ENCODE assay signal across 16 mouse cellular contexts in genomic region chr19:27511340-27511739, GRCm38 (mm10).
DNase-seq lines count a peak whose midpoint lies in the region; ATAC-seq and TF ChIP-seq lines count a peak whose summit lies in the region.
"Had no signal": no experiment of that assay in that cellular context is flagged by ENCODE, and none has a peak within 500 bp of the region (broad histone marks: within the 10 kb centered on the region; RNA-seq: fewer than 3 reads in every experiment).

No protein-coding gene starts in this region.

- ATAC-seq in liver, embryonic 12.5 days: no peak
- ATAC-seq in stomach, embryonic 16.5 days (ENCODE audit: insufficient read depth, low FRiP score): 0 out of 2 replicates have a peak, but pooled peaks have one; percentile 50
- ATAC-seq: CD4-positive, CD25-positive, alpha-beta regulatory T cell, adult 4 months; lung, postnatal 0 days had no signal

- WGBS in liver, adult 2 months: 16% methylated on average over 6 of the region's 6 CpGs
- 50% methylated on average over 6 of the region's 6 CpGs for WGBS in liver, embryonic 12.5 days (ENCODE audit: insufficient replicate concordance)
- 8% methylated on average over 6 of the region's 6 CpGs for WGBS in stomach, embryonic 16.5 days

- H3K4me3 ChIP-seq in liver, adult 2 months (ENCODE audit: insufficient read depth, low read depth, low read length): no peak overlapping the region
- H3K4me3 ChIP-seq in liver, embryonic 12.5 days: no peak overlapping the region
- no peak overlapping the region for H3K4me3 ChIP-seq in stomach, embryonic 16.5 days (replicated peaks; ENCODE audit: low read length)
- H3K4me3 ChIP-seq: kidney, embryonic 15.5 days; midbrain, embryonic 12.5 days; neural tube, embryonic 12.5 days had no signal

- no peaks in the 10 kb centered on the region for H3K36me3 ChIP-seq in liver, adult 2 months (ENCODE audit: control insufficient read depth, insufficient read depth, low read length)
- no peaks in the 10 kb centered on the region for H3K36me3 ChIP-seq in liver, embryonic 12.5 days
- H3K36me3 ChIP-seq in stomach, embryonic 16.5 days (ENCODE audit: control insufficient read depth, insufficient read depth, low read length): no peaks in the 10 kb centered on the region
- H3K36me3 ChIP-seq: kidney, embryonic 15.5 days; midbrain, embryonic 12.5 days; neural tube, embryonic 12.5 days had no signal

- no peak for TF ChIP-seq CTCF in liver, adult 2 months (IDR thresholded peaks at IDR 0.05; ENCODE audit: low read depth, low read length)

- no peaks in the 10 kb centered on the region for H3K79me2 ChIP-seq in liver, adult 2 months (ENCODE audit: control insufficient read depth, insufficient read depth, low read length)

- TF ChIP-seq POLR2A in liver, adult 2 months (IDR thresholded peaks at IDR 0.05; ENCODE audit: extremely low read depth, insufficient read depth, low read length): no peak

- no peak overlapping the region for H3K4me2 ChIP-seq in liver, embryonic 12.5 days
- no peak overlapping the region for H3K4me2 ChIP-seq in stomach, embryonic 16.5 days (ENCODE audit: low read depth, low read length)
- H3K4me2 ChIP-seq: kidney, embryonic 15.5 days; midbrain, embryonic 12.5 days; neural tube, embryonic 12.5 days had no signal

- no peaks in the 10 kb centered on the region; the same call in 1 of the 2 replicates for H3K4me1 ChIP-seq in liver, adult 2 months (ENCODE audit: control insufficient read depth, insufficient read depth, low read length)
- H3K4me1 ChIP-seq in liver, embryonic 12.5 days: no peaks in the 10 kb centered on the region
- H3K4me1 ChIP-seq in stomach, embryonic 16.5 days (ENCODE audit: control insufficient read depth, insufficient read depth, low read length): no peaks in the 10 kb centered on the region
- H3K4me1 ChIP-seq: kidney, embryonic 15.5 days; midbrain, embryonic 12.5 days had no signal

- H3K27ac ChIP-seq in liver, adult 2 months (replicated peaks; ENCODE audit: insufficient read depth, low read depth, low read length): no peak overlapping the region
- no peak overlapping the region for H3K27ac ChIP-seq in liver, embryonic 12.5 days
- no peak overlapping the region for H3K27ac ChIP-seq in stomach, embryonic 16.5 days (ENCODE audit: low read length)
- H3K27ac ChIP-seq: kidney, embryonic 15.5 days; midbrain, embryonic 12.5 days; neural tube, embryonic 12.5 days had no signal

- no peaks in the 10 kb centered on the region for H3K9me3 ChIP-seq in liver, embryonic 12.5 days (replicated peaks)
- H3K9me3 ChIP-seq in stomach, embryonic 16.5 days (replicated peaks; ENCODE audit: control insufficient read depth, low read length): no peaks in the 10 kb centered on the region
- H3K9me3 ChIP-seq: kidney, embryonic 15.5 days; midbrain, embryonic 12.5 days; neural tube, embryonic 12.5 days had no signal

- no peaks in the 10 kb centered on the region for H3K27me3 ChIP-seq in liver, adult 2 months (ENCODE audit: control insufficient read depth, insufficient read depth, low read length)
- no peaks in the 10 kb centered on the region for H3K27me3 ChIP-seq in liver, embryonic 12.5 days (replicated peaks)
- H3K27me3 ChIP-seq in stomach, embryonic 16.5 days (ENCODE audit: control insufficient read depth, insufficient read depth, low read length): no peaks in the 10 kb centered on the region
- H3K27me3 ChIP-seq: kidney, embryonic 15.5 days; midbrain, embryonic 12.5 days; neural tube, embryonic 12.5 days had no signal

- no peak overlapping the region for H3K9ac ChIP-seq in liver, adult 2 months (ENCODE audit: low read depth, low read length)
- H3K9ac ChIP-seq in liver, embryonic 12.5 days: no peak overlapping the region
- no peak overlapping the region for H3K9ac ChIP-seq in stomach, embryonic 16.5 days (ENCODE audit: low read length)
- H3K9ac ChIP-seq: kidney, embryonic 15.5 days; midbrain, embryonic 12.5 days; neural tube, embryonic 12.5 days had no signal

- peak; percentile 71 for DNase-seq in liver, adult 2 months (ENCODE audit: extremely low read depth, low read depth, low spot score)
- peak; percentile 74 for DNase-seq in embryo, embryonic 10.5 days (ENCODE audit: low spot score)
- peak; percentile 31 for DNase-seq in hindlimb bud, embryonic 11.5 days (ENCODE audit: extremely low spot score, low read depth, low spot score)
- no peak for DNase-seq in spleen, postnatal 10 days (ENCODE audit: low spot score in 2 of 2)
- DNase-seq in heart, adult 9 months (ENCODE audit: low spot score in 2 of 2): no peak
- DNase-seq: cerebellum, adult 11-12 months; heart, postnatal 10 days; left cerebral cortex, postnatal 4 days; thymus, adult 18-20 months had no signal

Comparison
In these comparisons a context has a peak if more than half of its experiments do, and no peak if none do; other contexts are left out.
1. DNase-seq: peak in liver, adult 2 months (single experiment), embryo, embryonic 10.5 days (single experiment) and hindlimb bud, embryonic 11.5 days (single experiment); none in spleen, postnatal 10 days (0 of 2) and heart, adult 9 months (0 of 2).